Mouse (Mus musculus): ENCODE measurements around the gene Pigg.

- TF ChIP-seq CTCF (IDR thresholded peaks at IDR 0.05; ENCODE audit: borderline replicate concordance, insufficient read depth, low read length) = no peak
- no peak for TF ChIP-seq POLR2A (IDR thresholded peaks at IDR 0.05; ENCODE audit: low read depth, low read length)
Observed at GRCm38 (mm10) chr5:108369964-108370363, 57.6 kb downstream of the Pigg start.
